ENCODE assay signal across 29 mouse cellular contexts in genomic region chr12:84650234-84650633, GRCm38 (mm10). TPM values are rescaled to one million over a fixed set of nuclear protein-coding genes. Genes with fewer than 3 reads are reported as not detected.
DNase-seq lines count a peak whose midpoint lies in the region; ATAC-seq and TF ChIP-seq lines count a peak whose summit lies in the region.
"Had no signal": no experiment of that assay in that cellular context is flagged by ENCODE, and none has a peak within 500 bp of the region (broad histone marks: within the 10 kb centered on the region; RNA-seq: fewer than 3 reads in every experiment).

No protein-coding gene starts in this region.

- H3K27me3 ChIP-seq in ES-Bruce4 (ENCODE audit: control insufficient read depth, insufficient read depth, low read length, poor library complexity, severe bottlenecking) = no peaks in the 10 kb centered on the region
- H3K27me3 ChIP-seq: intestine, embryonic 15.5 days had no signal

- DNase-seq in adrenal gland, postnatal 10 days = peak; percentile 28
- DNase-seq in adrenal gland, postnatal 4 days (ENCODE audit: low spot score in 2 of 2) = no peak
- peak; percentile 60 for DNase-seq in left cerebral cortex, postnatal 4 days
- DNase-seq in left cerebral cortex, adult 11 months (ENCODE audit: low spot score) = no peak
- DNase-seq in adrenal gland, postnatal 25 days = peak; percentile 15
- DNase-seq: cerebellum, adult 11 months; cerebellum, adult 9-10 months; embryo, embryonic 11 days; gastrocnemius, postnatal 36 days; heart, adult 11 months; heart, postnatal 10 days; kidney, adult 18-20 months had no signal

- no peaks in the 10 kb centered on the region for H3K36me3 ChIP-seq in ES-Bruce4 (ENCODE audit: control insufficient read depth, insufficient read depth, low read length, poor library complexity, severe bottlenecking)
- H3K36me3 ChIP-seq: embryonic facial prominence, embryonic 15.5 days; forebrain, embryonic 10.5 days; intestine, embryonic 15.5 days had no signal

- H3K4me3 ChIP-seq in ES-Bruce4 (ENCODE audit: low read depth, low read length) = peak overlapping the region; percentile 57
- H3K4me3 ChIP-seq: embryonic facial prominence, embryonic 15.5 days; erythroblast, embryonic 14.5 days; forebrain, embryonic 10.5 days; intestine, embryonic 15.5 days had no signal

- TF ChIP-seq POLR2A in ES-Bruce4 (IDR thresholded peaks at IDR 0.05; ENCODE audit: insufficient read depth, low read length) = no peak

- peak overlapping the region; percentile 30 for H3K9ac ChIP-seq in ES-Bruce4 (ENCODE audit: low read depth, poor library complexity, severe bottlenecking)
- H3K9ac ChIP-seq: embryonic facial prominence, embryonic 15.5 days; hindbrain, embryonic 14.5 days; intestine, embryonic 15.5 days had no signal

- no peaks in the 10 kb centered on the region for H3K4me1 ChIP-seq in ES-Bruce4 (ENCODE audit: control insufficient read depth, insufficient read depth, low read length)
- H3K4me1 ChIP-seq: embryonic facial prominence, embryonic 15.5 days; intestine, embryonic 15.5 days had no signal

- H3K27ac ChIP-seq in ES-Bruce4 (ENCODE audit: insufficient read depth, low read length) = no peak overlapping the region
- H3K27ac ChIP-seq: embryonic facial prominence, embryonic 15.5 days; forebrain, embryonic 10.5 days; hindbrain, embryonic 14.5 days; intestine, embryonic 15.5 days had no signal

- no peak for TF ChIP-seq CTCF in ES-Bruce4 (IDR thresholded peaks at IDR 0.05; ENCODE audit: low read depth, low read length)

- H3K9me3 ChIP-seq in ES-Bruce4 (replicated peaks; ENCODE audit: control insufficient read depth, insufficient read depth, low read length, poor library complexity, severe bottlenecking) = no peaks in the 10 kb centered on the region
- H3K9me3 ChIP-seq: embryonic facial prominence, embryonic 15.5 days; forebrain, embryonic 10.5 days; intestine, embryonic 15.5 days had no signal

- no peak for TF ChIP-seq EP300 in ES-Bruce4 (IDR thresholded peaks at IDR 0.05; ENCODE audit: insufficient read depth, low read depth, low read length)

- intact Hi-C loops in left cerebral cortex, postnatal 4 days (cut with DNase I) = no loop called here

- ATAC-seq in megakaryocyte, adult 5-6 weeks (ENCODE audit: poor library complexity, severe bottlenecking) = no peak
- ATAC-seq: forebrain, embryonic 14.5 days; intestine, embryonic 15.5 days had no signal

RNA-seq across cellular contexts. Expression of gene Vrtn, which starts 9.4 kb away (rescaled TPM):
- not detected for total RNA-seq in adrenal gland, postnatal 10 days (2021)
- total RNA-seq in adrenal gland, postnatal 4 days (2021) = not detected
- total RNA-seq in left cerebral cortex, postnatal 4 days (2021) = not detected
- 3.7 and 3.8 TPM in 2 replicates for polyA plus RNA-seq in ES-Bruce4 (2011; ENCODE audit: insufficient read depth, insufficient read length, low read depth, missing spikeins)
- total RNA-seq in adrenal gland, postnatal 25 days (2021) = not detected in 2 replicates
- total RNA-seq in megakaryocyte, adult 5-6 weeks (2015) = not detected in 2 replicates
- total RNA-seq in megakaryocyte, adult 5-6 weeks (2017) = not detected in 2 replicates
- total RNA-seq: adrenal gland, postnatal 36 days; CH12.LX; common myeloid progenitor, adult 5-6 weeks; gastrocnemius, adult 8-10 months; gastrocnemius, postnatal 36 days; heart, postnatal 10 days; MEL had no signal
- polyA plus RNA-seq: brain, embryonic 14.5 days; embryonic facial prominence, embryonic 11.5 days; erythroblast, embryonic 14.5 days; forebrain, embryonic 10.5 days; forebrain, embryonic 14.5 days; heart, embryonic 14.5 days; hindbrain, embryonic 14.5 days; intestine, embryonic 15.5 days had no signal

RNA-seq across cellular contexts. Expression of gene Abcd4, which starts 33.0 kb away (rescaled TPM):
- total RNA-seq in adrenal gland, postnatal 10 days (2021) = 10 to 100 TPM in 1 of 2 experiments, 1 to 10 TPM in 1; 10.0 to 14.6 TPM
- total RNA-seq in adrenal gland, postnatal 4 days (2021) = 10 to 100 TPM; 11.3 to 13.8 TPM
- 10 to 100 TPM; 10.9 to 13.5 TPM for total RNA-seq in left cerebral cortex, postnatal 4 days (2021)
- 20.8 and 20.9 TPM in 2 replicates for polyA plus RNA-seq in ES-Bruce4 (2011; ENCODE audit: insufficient read depth, insufficient read length, low read depth, missing spikeins)
- 18.1 and 21.0 TPM in 2 replicates for total RNA-seq in adrenal gland, postnatal 25 days (2021)
- 3.1 and 4.7 TPM in 2 replicates for total RNA-seq in megakaryocyte, adult 5-6 weeks (2015)
- total RNA-seq in megakaryocyte, adult 5-6 weeks (2017) = 4.5 TPM in 2 replicates

RNA-seq across cellular contexts. Expression of gene Syndig1l, which starts 48.4 kb away (rescaled TPM):
- under 1 TPM in 1 of 2 experiments, not detected in 1; 0.27 TPM for total RNA-seq in adrenal gland, postnatal 10 days (2021)
- under 1 TPM; 0.71 to 0.87 TPM for total RNA-seq in adrenal gland, postnatal 4 days (2021)
- total RNA-seq in left cerebral cortex, postnatal 4 days (2021) = 10 to 100 TPM; 36.9 to 47.9 TPM
- 0.67 TPM in 1 of 2 replicates, not detected in the other for polyA plus RNA-seq in ES-Bruce4 (2011; ENCODE audit: insufficient read depth, insufficient read length, low read depth, missing spikeins)
- total RNA-seq in adrenal gland, postnatal 25 days (2021) = not detected in 2 replicates
- not detected in 2 replicates for total RNA-seq in megakaryocyte, adult 5-6 weeks (2015)
- total RNA-seq in megakaryocyte, adult 5-6 weeks (2017) = not detected in 2 replicates
- total RNA-seq: adrenal gland, postnatal 36 days; CH12.LX; common myeloid progenitor, adult 5-6 weeks; gastrocnemius, adult 8-10 months; gastrocnemius, postnatal 36 days; heart, postnatal 10 days; hematopoietic stem cell, adult 5-6 weeks; MEL had no signal
- polyA plus RNA-seq: embryonic facial prominence, embryonic 11.5 days; heart, embryonic 14.5 days had no signal

Comparison
In these comparisons a context has a peak if more than half of its experiments do, and no peak if none do; other contexts are left out.
1. DNase-seq: peak in adrenal gland, postnatal 10 days (single experiment), left cerebral cortex, postnatal 4 days (single experiment) and adrenal gland, postnatal 25 days (single experiment); none in adrenal gland, postnatal 4 days (0 of 2) and left cerebral cortex, adult 11 months (single experiment).
2. RNA of gene Syndig1l, which starts 48.4 kb away (total RNA-seq): 36.9 to 47.9 TPM in left cerebral cortex, postnatal 4 days; 0.71 to 0.87 TPM in adrenal gland, postnatal 4 days, 0.27 TPM in adrenal gland, postnatal 10 days, not detected in adrenal gland, postnatal 25 days and not detected in megakaryocyte, adult 5-6 weeks; every median in the first group is over 10 times any median in the second.